Mouse (Mus musculus): Measurements from ENCODE around the gene Arl4c. TPM values are rescaled to one million over a fixed set of nuclear protein-coding genes. Genes with fewer than 3 reads are reported as not detected.
A peak's percentile ranks its signal among the peaks of the same experiment; 100 is the strongest.

Gene Arl4c
- polyA plus RNA-seq, 1 experiment from 2014 or later = 17.4 TPM

DNA sequence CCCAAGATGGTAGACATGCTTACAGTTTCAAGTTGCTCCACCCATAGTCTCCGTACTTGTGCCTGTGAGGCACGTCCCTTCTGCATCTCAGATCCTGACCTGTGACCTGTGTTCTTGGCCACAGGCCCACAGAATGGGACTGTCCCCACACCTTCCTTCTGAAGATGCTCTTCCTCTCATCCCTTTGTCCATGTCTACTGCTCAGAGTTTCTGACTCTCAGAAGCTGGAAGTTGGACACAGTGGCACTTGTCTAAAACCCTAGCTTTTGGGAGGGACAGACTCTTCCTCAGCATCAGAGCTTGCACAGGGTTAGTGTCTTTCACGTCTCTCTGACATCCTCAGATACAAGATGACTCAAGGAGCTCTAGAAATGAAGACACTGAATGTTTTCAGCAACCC is 6.2 kb upstream of the Arl4c start:
- ATAC-seq (no peak), DNase-seq (ENCODE audit: low spot score) (no peak)
- H3K9me3 ChIP-seq (replicated peaks; ENCODE audit: control insufficient read depth, low read length) = no peaks in the 10 kb centered on the region
- H3K27me3 ChIP-seq (replicated peaks; ENCODE audit: control insufficient read depth, insufficient read depth, low read length) = no peaks in the 10 kb centered on the region
- H3K36me3 ChIP-seq (ENCODE audit: control insufficient read depth, insufficient read depth, low read length) = no peaks in the 10 kb centered on the region
- H3K27ac ChIP-seq (ENCODE audit: low read depth, low read length) = no peak overlapping the region
- H3K4me3 ChIP-seq (ENCODE audit: low read depth, low read length) = no peak overlapping the region
- no peak overlapping the region for H3K4me2 ChIP-seq (ENCODE audit: low read length)
- H3K9ac ChIP-seq (ENCODE audit: low read length) = no peak overlapping the region
- 71% methylated on average over 3 of the region's 3 CpGs for WGBS
- peaks cover 13% of the 10 kb centered on the region for H3K4me1 ChIP-seq (ENCODE audit: control insufficient read depth, insufficient read depth, low read length)

DNA sequence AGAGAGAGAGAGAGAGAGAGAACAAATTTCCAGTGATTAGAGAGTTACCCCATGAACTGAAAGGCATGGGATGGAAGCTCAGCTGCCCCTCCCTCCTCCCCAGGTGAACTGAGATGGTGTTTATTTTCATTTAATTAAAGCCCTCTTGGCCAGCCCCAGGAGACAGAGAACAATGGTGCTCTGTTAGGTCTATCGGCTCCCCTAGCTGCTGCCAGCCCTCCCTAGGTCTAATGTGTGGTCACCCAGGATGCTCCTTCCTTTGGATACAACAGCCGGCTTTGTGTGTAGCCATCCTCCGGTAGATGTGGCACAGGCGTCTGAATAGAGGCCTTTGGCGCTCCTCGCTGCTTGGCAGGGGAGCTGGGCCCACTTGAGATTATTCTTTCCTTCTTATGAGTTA is 5.5 kb upstream of the Arl4c start:
- Histone ChIP-seq H3K27me3 (replicated peaks; ENCODE audit: control insufficient read depth, insufficient read depth, low read length) (no peaks in the 10 kb centered on the region), H3K4me3 (ENCODE audit: low read depth, low read length) (no peak overlapping the region), H3K27ac (ENCODE audit: low read depth, low read length) (no peak overlapping the region), H3K4me1 (ENCODE audit: control insufficient read depth, insufficient read depth, low read length) (peaks cover 16% of the 10 kb centered on the region), H3K9me3 (replicated peaks; ENCODE audit: control insufficient read depth, low read length) (no peaks in the 10 kb centered on the region), H3K36me3 (ENCODE audit: control insufficient read depth, insufficient read depth, low read length) (no peaks in the 10 kb centered on the region), H3K9ac (ENCODE audit: low read length) (no peak overlapping the region), H3K4me2 (ENCODE audit: low read length) (no peak overlapping the region)
- DNase-seq (ENCODE audit: low spot score) = peak; percentile 48
- ATAC-seq = no peak
- WGBS = 4% methylated on average over 6 of the region's 6 CpGs

DNA sequence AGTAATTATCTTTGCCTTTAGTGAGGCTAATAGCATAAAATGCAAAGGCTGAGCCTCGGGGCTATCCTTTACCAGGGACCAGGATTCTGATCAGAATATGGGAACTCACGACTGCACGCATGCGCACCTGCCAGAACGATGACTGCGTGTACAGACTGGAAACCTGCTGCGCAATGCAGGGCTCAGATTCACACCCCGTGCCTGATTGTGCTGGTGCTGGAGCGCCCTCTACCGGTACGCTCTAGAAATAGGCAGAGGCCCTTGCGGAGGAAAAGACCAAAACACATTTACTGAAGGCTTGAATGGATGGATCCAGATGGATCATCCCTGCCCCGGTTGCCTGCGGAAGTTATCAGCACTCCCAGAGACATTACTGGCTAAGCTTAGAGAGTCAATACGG is 3.8 kb upstream of the Arl4c start:
- Histone ChIP-seq H3K9ac (ENCODE audit: low read length) (no peak overlapping the region), H3K4me2 (ENCODE audit: low read length) (no peak overlapping the region; the same call in 1 of the 2 replicates)
- ATAC-seq = peak; percentile 72

GRCm38 (mm10) chr1:88705050-88705449 is 3.0 kb upstream of the Arl4c start:
- Histone ChIP-seq H3K27me3 (replicated peaks; ENCODE audit: control insufficient read depth, insufficient read depth, low read length) (no peaks in the 10 kb centered on the region), H3K4me1 (ENCODE audit: control insufficient read depth, insufficient read depth, low read length) (peaks cover 19% of the 10 kb centered on the region), H3K4me3 (ENCODE audit: low read depth, low read length) (no peak overlapping the region), H3K9me3 (replicated peaks; ENCODE audit: control insufficient read depth, low read length) (no peaks in the 10 kb centered on the region), H3K9ac (ENCODE audit: low read length) (no peak overlapping the region), H3K36me3 (ENCODE audit: control insufficient read depth, insufficient read depth, low read length) (no peaks in the 10 kb centered on the region), H3K4me2 (ENCODE audit: low read length) (no peak overlapping the region), H3K27ac (ENCODE audit: low read depth, low read length) (no peak overlapping the region)
- 62% methylated on average over 6 of the region's 6 CpGs for WGBS
- ATAC-seq (no peak), DNase-seq (ENCODE audit: low spot score) (peak; percentile 72)

More for the DNA sequence above, 3.8 kb upstream of the Arl4c start:
- no peak overlapping the region for H3K4me3 ChIP-seq (ENCODE audit: low read depth, low read length)
- H3K27ac ChIP-seq (ENCODE audit: low read depth, low read length) = no peak overlapping the region
- H3K9me3 ChIP-seq (replicated peaks; ENCODE audit: control insufficient read depth, low read length) = no peaks in the 10 kb centered on the region
- WGBS = under 1% methylated on average over 15 of the region's 15 CpGs
- DNase-seq (ENCODE audit: low spot score) = peak; percentile 98
- H3K27me3 ChIP-seq (replicated peaks; ENCODE audit: control insufficient read depth, insufficient read depth, low read length) = no peaks in the 10 kb centered on the region
- peaks cover 19% of the 10 kb centered on the region for H3K4me1 ChIP-seq (ENCODE audit: control insufficient read depth, insufficient read depth, low read length)
- no peaks in the 10 kb centered on the region for H3K36me3 ChIP-seq (ENCODE audit: control insufficient read depth, insufficient read depth, low read length)

GRCm38 (mm10) chr1:88700961-88701861 is 810 bp downstream of the Arl4c start:
- Histone ChIP-seq H3K4me2 (ENCODE audit: low read length) (peak overlapping the region; percentile 74), H3K9me3 (replicated peaks; ENCODE audit: control insufficient read depth, low read length) (no peaks in the 10 kb centered on the region), H3K4me3 (ENCODE audit: low read depth, low read length) (peak overlapping the region; percentile 94), H3K27ac (ENCODE audit: low read depth, low read length) (peak overlapping the region; percentile 98), H3K9ac (ENCODE audit: low read length) (peak overlapping the region; percentile 99), H3K36me3 (ENCODE audit: control insufficient read depth, insufficient read depth, low read length) (peaks cover 14% of the 10 kb centered on the region), H3K27me3 (replicated peaks; ENCODE audit: control insufficient read depth, insufficient read depth, low read length) (no peaks in the 10 kb centered on the region), H3K4me1 (ENCODE audit: control insufficient read depth, insufficient read depth, low read length) (peaks cover 18% of the 10 kb centered on the region)
- peak; percentile 36 for ATAC-seq
- WGBS = under 1% methylated on average over 78 of the region's 78 CpGs
- peak; percentile 52 for DNase-seq (ENCODE audit: low spot score)

GRCm38 (mm10) chr1:88699856-88700791 is 1.9 kb downstream of the Arl4c start:
- peak; percentile 70 for DNase-seq (ENCODE audit: low spot score)
- Histone ChIP-seq H3K4me2 (ENCODE audit: low read length) (peak overlapping the region; percentile 74), H3K9ac (ENCODE audit: low read length) (peak overlapping the region; percentile 99), H3K27me3 (replicated peaks; ENCODE audit: control insufficient read depth, insufficient read depth, low read length) (no peaks in the 10 kb centered on the region), H3K4me3 (ENCODE audit: low read depth, low read length) (peak overlapping the region; percentile 94), H3K4me1 (ENCODE audit: control insufficient read depth, insufficient read depth, low read length) (peaks cover 18% of the 10 kb centered on the region), H3K36me3 (ENCODE audit: control insufficient read depth, insufficient read depth, low read length) (peaks cover 14% of the 10 kb centered on the region), H3K9me3 (replicated peaks; ENCODE audit: control insufficient read depth, low read length) (no peaks in the 10 kb centered on the region), H3K27ac (ENCODE audit: low read depth, low read length) (peak overlapping the region; percentile 98)
- peak; percentile 14 for ATAC-seq
- WGBS = under 1% methylated on average over 25 of the region's 25 CpGs

- Histone ChIP-seq H3K36me3 (ENCODE audit: control insufficient read depth, insufficient read depth, low read length) (peaks cover 14% of the 10 kb centered on the region), H3K9me3 (replicated peaks; ENCODE audit: control insufficient read depth, low read length) (no peaks in the 10 kb centered on the region), H3K27me3 (replicated peaks; ENCODE audit: control insufficient read depth, insufficient read depth, low read length) (no peaks in the 10 kb centered on the region), H3K27ac (ENCODE audit: low read depth, low read length) (peak overlapping the region; percentile 98; the same call in 1 of the 2 replicates), H3K4me1 (ENCODE audit: control insufficient read depth, insufficient read depth, low read length) (peaks cover 18% of the 10 kb centered on the region), H3K4me2 (ENCODE audit: low read length) (peak overlapping the region; percentile 74), H3K9ac (ENCODE audit: low read length) (peak overlapping the region; percentile 99), H3K4me3 (ENCODE audit: low read depth, low read length) (peak overlapping the region; percentile 94)
- peak; percentile 82 for DNase-seq (ENCODE audit: low spot score)
- 5% methylated on average over 5 of the region's 5 CpGs for WGBS
- ATAC-seq = no peak
These were observed 2.6 kb downstream of the Arl4c start for GRCm38 (mm10) chr1:88699401-88699800.

DNA sequence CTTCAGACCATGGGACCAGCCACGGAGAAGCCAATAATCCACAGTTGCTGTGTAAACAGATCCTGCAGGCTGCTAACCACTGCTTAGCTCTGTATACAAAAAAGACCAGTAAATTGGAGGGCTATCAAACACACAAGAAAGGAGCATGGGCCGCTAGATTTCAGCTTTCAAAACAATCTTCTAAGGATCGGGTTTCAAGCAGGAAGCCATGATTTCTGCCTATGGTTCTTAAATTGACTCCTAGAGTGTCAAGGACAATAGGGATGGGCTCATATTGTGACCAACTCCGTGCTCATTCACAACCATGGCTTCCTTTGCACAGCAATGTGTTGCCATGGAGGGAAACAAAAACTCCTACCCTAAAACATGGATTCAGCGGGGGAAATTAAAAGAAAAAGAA is 3.1 kb downstream of the Arl4c start:
- Histone ChIP-seq H3K27ac (ENCODE audit: low read depth, low read length) (peak overlapping the region; percentile 76), H3K4me3 (ENCODE audit: low read depth, low read length) (peak overlapping the region; percentile 94), H3K9me3 (replicated peaks; ENCODE audit: control insufficient read depth, low read length) (no peaks in the 10 kb centered on the region), H3K27me3 (replicated peaks; ENCODE audit: control insufficient read depth, insufficient read depth, low read length) (no peaks in the 10 kb centered on the region), H3K4me1 (ENCODE audit: control insufficient read depth, insufficient read depth, low read length) (peaks cover 18% of the 10 kb centered on the region), H3K9ac (ENCODE audit: low read length) (peak overlapping the region; percentile 99), H3K4me2 (ENCODE audit: low read length) (peak overlapping the region; percentile 74), H3K36me3 (ENCODE audit: control insufficient read depth, insufficient read depth, low read length) (peaks cover 14% of the 10 kb centered on the region)
- no peak for ATAC-seq
- WGBS = 2% methylated on average over 5 of the region's 5 CpGs
- DNase-seq (ENCODE audit: low spot score) = peak; percentile 37

Measured in forebrain, embryonic 14.5 days (tissue).